Mouse (Mus musculus) liver, postnatal 0 days (tissue): Measurements from ENCODE around the gene Gm10644.

Experiments
- CTCF ChIP-seq: sonication (generic); IDR thresholded peaks from 2 replicates; pipeline ENCODE4 v1.5.1; 2016; ENCODE audit warnings: antibody characterized with exemption, low read depth
- EP300 ChIP-seq: IDR thresholded peaks from 2 replicates; pipeline ENCODE4 v1.6.1; 2016; ENCODE audit warnings: antibody characterized with exemption, low read depth, mild to moderate bottlenecking

DNA sequence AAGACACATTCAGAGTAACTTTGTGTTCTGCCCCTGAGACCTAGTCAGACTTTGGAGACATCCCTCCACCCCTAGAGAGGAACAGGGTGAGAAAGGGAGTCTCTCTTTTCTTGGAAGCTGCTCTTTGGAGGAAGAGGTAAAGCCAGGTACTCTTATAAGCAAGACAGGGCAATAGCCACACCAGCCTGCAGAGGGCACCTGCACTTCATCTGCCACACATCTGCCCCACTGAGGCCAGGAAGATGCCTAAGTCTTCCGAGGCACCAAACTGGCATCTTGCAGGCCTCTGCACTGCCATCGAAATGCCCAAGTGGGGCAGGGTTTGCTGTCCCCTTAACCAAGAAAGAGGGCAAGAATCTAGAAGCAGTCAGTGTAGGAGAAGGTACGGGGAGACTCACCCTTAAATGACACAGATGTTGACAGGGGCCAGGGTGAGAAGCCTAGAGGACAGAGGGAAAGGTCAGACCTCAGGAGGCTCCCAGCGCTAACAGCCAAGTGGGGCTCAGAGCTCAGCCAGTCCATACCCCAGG lies 21.2 kb upstream of the Gm10644 start:
- no peak for TF ChIP-seq EP300
- TF ChIP-seq CTCF = peak; percentile 66
